Mouse (Mus musculus) thymus, adult 2 months (tissue): ENCODE measurements around the gene S100a1.

Experiments
- CTCF ChIP-seq: fragments of 200-500 bp; IDR thresholded peaks from 2 replicates; pipeline ENCODE4 v1.5.1; 2012; ENCODE audit warnings: mild to moderate bottlenecking, control low read depth, low read length, moderate library complexity, borderline replicate concordance; ENCODE audit not compliant: control insufficient read depth, poor library complexity, insufficient read depth; ENCODE audit errors: extremely low read depth
- POLR2A ChIP-seq: fragments of 200-500 bp; IDR thresholded peaks from 2 replicates; pipeline ENCODE4 v1.6.1; 2012; ENCODE audit warnings: mild to moderate bottlenecking, low read length, control low read depth, moderate library complexity; ENCODE audit not compliant: control insufficient read depth, poor library complexity, insufficient read depth; ENCODE audit errors: extremely low read depth

DNA sequence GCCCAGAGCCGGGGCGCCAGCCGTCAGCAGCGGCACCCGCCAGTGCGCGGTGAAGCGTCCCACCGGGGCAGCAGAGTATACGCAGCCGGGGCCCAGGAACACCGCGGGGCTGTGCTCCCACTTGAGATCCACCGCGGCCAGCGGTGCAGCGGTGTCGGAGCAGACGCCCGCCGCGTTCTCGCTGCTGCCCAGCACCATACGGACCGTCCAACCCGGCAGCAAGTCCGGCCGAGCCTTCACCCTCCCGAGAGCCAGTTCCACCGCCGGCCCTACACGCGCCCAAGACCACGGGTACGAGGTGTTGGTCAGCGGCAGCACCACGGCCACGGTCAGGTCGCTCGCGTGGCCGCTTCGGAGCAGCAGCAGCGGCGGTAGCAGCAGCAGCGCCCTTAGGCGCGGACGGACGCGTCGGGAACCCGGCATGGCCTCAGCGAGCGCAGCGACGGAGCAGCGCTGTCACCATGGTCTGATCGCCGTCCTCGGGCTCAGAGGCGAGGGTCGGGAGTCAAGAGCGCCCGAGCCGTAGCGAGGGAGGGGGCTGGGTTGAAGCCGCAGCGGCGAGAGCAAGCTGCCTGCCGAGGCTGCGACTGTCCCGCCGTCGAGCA is 49.0 kb downstream of the S100a1 start:
- TF ChIP-seq POLR2A (no peak), CTCF (no peak)
